Mouse (Mus musculus) thymus, adult 2 months (tissue): Measurements from ENCODE around the gene Rfc4.
"Not testable (repeated sequence)": the region's sequence is repeated elsewhere in the genome, so short reads cannot be mapped to it uniquely, and the experiment has no call there.

Source experiments
- CTCF ChIP-seq: fragments of 200-500 bp; IDR thresholded peaks from 2 replicates; pipeline ENCODE4 v1.5.1; 2012; ENCODE audit warnings: mild to moderate bottlenecking, control low read depth, low read length, moderate library complexity, borderline replicate concordance; ENCODE audit not compliant: control insufficient read depth, poor library complexity, insufficient read depth; ENCODE audit errors: extremely low read depth
- POLR2A ChIP-seq: fragments of 200-500 bp; IDR thresholded peaks from 2 replicates; pipeline ENCODE4 v1.6.1; 2012; ENCODE audit warnings: mild to moderate bottlenecking, low read length, control low read depth, moderate library complexity; ENCODE audit not compliant: control insufficient read depth, poor library complexity, insufficient read depth; ENCODE audit errors: extremely low read depth

DNA sequence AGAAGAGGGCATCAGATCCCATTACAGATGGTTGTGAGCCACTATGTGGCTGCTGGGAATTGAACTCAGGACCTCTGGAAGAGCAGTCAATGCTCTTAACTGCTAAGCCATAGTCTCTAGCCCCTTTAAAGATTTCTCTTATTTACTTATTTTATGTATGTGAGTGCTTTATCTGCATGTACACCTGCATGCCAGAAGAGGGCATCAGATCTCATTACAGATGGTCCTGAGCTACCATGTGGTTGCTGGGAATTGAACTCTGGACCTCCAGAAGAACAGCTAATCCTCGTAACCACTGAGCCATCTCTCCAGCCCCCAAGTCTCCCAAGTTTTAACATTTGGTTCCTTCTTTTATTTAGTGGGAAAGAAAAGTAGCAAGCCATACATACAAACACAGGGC lies 39.0 kb downstream of the Rfc4 start:
- TF ChIP-seq POLR2A, CTCF: not testable (repeated sequence)
